Mouse (Mus musculus) adrenal gland, adult (tissue): ENCODE results near the gene Pla1a.

Experiments
- DNase-seq, 2 experiments: peaks; one replicate each; pipeline ENCODE4 v3.0.0; 2022 to 2023; ENCODE audit warnings: low spot score in 1 of 2; ENCODE audit not compliant: inconsistent age in 2 of 2

Gene Pla1a

DNA sequence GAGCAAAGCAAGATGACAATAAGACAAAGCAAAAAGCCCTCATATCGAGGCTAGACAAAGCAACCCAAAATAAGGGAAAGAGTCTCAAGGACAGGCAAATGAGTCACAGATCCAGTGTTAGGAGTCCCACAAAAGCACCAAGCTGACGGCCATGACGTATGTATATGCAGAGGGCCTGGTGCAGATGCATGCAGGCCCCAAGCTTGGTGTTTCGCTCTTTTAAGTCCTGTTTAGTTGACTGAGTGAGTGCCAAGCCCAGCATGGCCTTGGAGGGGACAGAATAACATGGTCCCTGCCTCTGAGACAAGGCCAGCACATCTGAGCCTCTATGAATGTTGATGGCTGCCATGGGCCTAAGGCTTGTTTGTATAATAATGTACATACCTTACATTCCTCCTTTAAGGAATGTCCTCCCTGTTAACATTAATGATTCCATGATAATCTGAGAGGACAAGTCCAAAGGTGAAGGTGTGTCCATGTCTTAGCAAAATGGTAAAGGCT is 1.4 kb upstream of the Pla1a start:
- DNase-seq = peak; percentile 69 to 79

DNA sequence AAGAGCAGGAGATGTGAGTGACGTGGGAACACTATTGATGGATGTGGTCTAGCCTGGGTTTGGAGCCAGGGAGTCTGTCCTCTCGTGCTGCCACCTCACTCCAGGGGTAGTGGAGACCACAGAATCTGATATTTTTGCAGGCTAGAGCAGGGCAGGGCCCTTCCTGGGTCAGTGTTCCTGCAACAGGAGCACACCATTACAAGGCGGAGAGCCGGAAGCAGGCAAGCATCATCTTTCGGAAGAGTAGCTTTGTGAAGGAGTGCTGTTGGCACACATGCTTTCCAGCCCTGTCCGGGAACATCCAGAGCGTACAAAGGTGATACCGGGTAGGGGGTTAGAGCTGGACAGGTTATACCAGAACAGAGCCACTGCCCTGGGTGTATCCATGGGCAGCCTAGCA is 569 bp upstream of the Pla1a start:
- peak; percentile 27 to 53 for DNase-seq

DNA sequence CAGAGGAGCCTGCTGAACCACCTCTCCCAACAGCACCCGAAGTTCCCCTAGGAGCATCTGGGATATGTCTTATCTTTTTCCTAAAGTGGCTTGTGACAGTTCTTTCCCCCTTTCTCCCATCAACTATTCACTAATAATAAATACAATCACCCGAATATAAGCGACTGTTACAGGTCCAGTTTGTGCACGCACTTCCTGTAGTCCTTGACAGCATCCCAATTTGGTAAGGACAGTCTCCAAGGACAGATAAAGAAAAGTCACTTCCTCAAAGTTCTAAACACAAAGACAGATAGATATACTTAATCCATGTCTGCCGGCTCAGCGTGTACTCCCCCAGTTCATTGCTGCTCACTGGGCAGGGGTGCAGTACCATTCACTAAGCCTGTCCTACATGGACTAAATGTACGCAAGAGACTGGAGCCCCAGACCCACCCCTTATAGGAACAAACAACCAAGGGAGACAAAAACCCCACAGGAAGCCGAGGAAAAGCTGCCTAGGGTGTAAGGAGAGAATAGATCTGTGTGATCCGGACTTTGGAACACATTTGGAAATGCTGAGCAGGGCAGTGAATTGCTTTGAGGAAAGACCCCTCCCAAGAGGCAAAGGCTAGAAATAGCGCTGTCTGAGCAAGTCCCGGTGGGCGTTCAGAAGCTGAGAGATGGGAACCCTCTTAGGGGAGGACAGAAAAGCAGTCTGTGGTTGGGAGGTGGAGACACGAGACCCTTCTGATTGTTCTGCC is 1.3 kb downstream of the Pla1a start:
- DNase-seq = peak; percentile 56 to 84

DNA sequence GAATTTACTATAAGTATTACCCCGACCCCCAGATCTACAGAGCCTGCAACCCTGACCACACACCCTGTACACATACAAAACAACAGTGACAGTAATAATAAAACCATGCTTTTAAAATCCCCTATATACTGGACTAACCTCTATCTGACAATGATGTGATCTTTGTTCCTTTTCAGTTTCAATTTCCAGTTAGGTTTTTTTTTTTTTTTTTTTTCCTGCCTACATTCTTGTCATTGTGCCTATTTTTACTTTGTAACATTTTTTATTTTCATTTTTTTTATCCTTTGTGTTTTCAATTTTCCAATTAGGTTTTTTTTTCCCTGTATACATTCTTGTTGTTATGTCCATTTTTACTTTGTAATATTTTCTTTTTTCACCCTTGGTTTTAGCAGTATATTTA is 7.1 kb downstream of the Pla1a start:
- no peak for DNase-seq

DNA sequence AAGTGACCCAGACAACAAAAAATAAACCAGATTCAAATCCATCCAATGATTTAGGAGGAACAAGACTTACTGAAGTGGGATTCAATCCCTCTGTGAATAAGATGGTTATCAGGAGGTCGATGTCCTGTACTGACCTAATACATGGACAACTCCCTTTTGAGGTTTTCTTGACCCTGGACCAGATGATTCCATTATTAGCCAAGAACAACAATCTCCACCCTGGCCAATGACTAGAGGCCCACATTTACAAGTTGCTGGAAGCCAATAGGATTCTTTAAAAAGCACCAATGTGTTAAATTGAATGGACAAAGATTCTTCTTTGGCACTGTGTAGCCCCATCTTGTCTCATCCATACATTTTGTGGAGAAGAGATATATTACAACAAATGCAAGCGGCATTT is 7.6 kb downstream of the Pla1a start:
- DNase-seq = no peak

DNA sequence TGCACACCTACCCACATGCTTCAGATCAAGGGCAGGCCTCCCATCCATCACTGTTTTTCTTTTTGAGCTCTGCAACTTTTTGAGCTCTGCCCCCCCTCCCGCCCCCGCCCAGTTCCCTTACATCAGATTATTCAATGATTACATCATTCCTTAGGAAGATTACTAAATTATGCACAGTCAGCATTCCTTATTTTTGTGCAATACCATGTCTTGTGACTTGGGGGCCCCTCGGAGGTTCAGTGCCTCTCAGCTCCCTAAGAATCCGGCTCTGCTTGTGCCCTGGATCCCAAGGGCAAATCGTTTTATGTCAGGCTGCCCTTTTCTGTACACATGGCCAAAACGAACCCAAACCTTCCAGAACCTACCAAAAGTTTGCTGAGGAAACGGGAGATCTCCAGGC is 18.0 kb downstream of the Pla1a start:
- DNase-seq = peak in 1 of 2 experiments; percentile 64

- no peak for DNase-seq
These were observed 24.5 kb downstream of the Pla1a start for GRCm38 (mm10) chr16:38408416-38408815.

DNA sequence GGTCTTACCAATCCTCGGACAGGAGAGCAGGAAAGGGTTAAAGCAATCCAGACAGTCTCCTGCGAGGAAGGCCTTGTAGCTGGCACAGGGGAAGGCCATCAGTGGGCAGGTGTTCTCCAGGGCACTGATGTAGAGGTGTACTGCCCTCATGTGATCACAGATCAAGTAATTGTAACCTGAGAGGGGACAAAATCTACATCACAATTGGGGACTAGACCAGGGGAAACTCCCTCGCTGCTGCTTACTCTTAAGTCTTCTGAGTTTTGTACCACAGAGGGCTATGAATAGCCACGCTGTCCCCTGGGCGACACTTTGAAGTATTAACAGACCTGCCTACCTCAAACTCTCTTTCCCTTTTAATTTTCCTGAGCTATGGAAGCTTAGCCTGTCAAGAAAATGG is 25.4 kb downstream of the Pla1a start:
- DNase-seq = no peak

GRCm38 (mm10) chr16:38406708-38407107 is 26.2 kb downstream of the Pla1a start:
- no peak for DNase-seq

GRCm38 (mm10) chr16:38406293-38406692 is 26.7 kb downstream of the Pla1a start:
- no peak for DNase-seq

DNA sequence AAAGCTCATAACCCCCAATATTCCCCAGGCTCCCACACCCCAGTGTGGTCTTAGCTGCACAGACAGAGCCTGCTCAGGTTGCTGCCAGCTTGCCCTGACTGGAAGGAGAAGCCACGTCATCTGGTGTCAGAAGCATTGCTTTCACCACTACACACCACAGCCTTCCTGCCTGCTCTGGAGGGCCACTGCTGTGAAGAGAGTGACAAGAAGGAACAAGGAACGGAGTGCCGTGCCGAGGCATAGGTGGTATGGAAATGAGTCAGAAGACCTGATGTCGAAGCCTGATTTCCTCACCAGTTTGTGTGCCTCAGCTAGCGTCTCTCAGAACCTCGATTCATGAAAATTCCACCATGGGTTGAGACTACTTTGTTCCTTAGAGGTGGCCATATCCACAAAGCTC is 29.3 kb downstream of the Pla1a start:
- DNase-seq = no peak

GRCm38 (mm10) chr16:38401468-38401867 is 31.5 kb downstream of the Pla1a start:
- DNase-seq = no peak

GRCm38 (mm10) chr16:38400311-38400960 is 32.5 kb downstream of the Pla1a start:
- peak in 1 of 2 experiments; percentile 83 for DNase-seq

DNA sequence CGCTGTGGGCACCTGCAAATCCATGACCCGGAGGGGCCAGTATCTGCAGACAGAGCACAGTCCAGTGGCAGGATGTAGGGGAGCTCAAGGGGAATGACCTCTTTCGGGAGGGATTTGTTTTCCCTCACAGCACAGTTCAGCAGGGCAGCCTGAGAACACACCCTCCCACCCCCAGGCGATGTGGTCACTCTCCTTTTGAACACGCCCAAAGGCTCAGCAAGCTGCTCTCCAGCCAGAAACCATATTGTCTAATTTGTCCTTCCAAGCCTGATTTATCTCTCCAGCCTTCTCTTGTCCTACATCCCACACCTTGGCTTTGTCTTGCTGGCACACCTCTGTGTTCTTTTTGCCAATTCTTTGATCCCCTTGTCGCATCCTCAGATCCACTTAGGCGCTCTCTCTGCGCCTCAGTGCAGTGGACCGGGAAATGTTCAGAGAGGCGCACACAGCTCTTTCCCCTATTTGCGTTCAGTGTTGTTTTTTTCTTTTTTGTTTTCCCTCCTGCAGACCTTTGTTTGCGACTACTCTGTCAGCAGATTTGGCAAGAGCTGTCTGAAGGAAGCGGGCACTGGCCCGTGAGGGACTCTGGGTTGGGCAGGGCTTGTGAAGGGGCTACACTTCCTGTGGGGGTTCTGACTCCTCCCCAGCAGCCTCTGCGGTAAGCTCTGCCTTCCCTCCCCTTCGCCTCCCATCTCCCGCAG is 33.3 kb downstream of the Pla1a start:
- peak; percentile 79 to 90 for DNase-seq

DNA sequence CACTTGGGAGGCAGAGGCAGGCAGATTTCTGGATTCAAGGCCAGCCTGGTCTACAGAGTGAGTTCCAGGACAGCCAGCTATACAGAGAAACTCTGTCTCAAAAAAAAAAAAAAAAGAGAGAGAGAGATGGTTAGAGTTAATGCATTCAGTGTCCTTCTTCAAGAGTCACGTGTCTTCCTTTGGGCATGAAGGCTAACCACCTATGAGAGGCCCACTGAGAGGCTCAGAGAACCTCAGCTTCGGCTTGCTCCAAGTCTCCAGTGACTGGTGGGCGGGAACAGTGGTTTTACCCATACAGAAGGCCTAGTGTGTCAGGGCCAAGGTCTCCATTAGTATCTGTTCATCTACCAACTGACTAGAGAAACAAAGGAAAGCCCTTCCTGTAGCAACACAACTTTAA is 33.9 kb downstream of the Pla1a start:
- DNase-seq = no peak

- DNase-seq = no peak
These were observed 34.7 kb downstream of the Pla1a start for GRCm38 (mm10) chr16:38398266-38398665.

DNA sequence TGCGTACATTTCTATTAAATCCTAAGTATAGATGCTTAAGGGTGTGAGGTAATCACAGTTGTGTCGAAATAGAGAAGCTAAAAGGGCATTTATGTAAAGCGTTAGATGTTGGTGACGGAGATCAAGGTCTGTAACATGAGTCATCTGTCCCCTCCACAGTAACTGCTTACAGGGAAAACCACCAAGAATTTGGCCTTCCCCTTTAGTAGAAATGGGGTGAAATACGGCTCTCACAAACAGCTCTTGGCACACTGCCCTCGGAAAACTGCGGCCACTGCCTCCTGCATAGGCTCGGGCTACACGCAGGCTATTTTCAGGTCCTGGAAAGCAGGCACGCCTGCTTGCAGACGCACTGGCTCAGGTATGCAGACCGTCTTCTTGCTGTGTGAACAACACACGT is 36.8 kb downstream of the Pla1a start:
- DNase-seq = peak; percentile 95 to 98

DNA sequence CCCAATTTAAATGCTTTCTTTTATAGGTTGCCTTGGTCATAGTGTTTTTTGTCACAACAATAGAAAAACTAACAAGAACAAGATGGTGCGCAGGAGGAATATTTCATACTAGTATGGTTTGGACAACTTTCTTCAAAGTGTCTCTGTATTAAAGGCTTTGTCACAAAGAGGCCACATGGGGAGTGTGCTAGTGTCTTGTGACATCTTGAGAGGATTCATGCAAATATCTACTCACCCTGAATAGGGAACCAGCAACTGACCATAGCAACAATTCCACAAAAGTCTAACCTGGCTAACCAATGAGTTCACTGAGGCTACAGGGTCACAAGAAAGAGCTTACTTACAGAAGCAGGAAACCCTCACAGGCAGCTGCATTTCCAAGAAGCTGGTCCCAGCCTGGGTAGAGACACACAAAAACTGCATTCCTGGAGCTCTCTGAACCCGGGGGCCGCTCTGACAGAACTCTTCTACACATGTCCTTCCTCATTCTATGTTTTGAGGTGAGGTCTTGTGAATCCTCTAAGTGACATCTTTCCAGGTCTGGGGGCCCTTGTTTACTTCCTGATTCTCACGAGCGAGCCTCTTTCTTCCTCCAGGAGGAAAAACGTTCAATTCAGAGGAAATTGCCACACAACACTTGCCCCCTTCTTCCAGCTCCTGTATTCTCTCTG is 37.8 kb downstream of the Pla1a start:
- peak in 1 of 2 experiments; percentile 69 for DNase-seq

GRCm38 (mm10) chr16:38394191-38394618 is 38.7 kb downstream of the Pla1a start:
- DNase-seq = no peak

DNA sequence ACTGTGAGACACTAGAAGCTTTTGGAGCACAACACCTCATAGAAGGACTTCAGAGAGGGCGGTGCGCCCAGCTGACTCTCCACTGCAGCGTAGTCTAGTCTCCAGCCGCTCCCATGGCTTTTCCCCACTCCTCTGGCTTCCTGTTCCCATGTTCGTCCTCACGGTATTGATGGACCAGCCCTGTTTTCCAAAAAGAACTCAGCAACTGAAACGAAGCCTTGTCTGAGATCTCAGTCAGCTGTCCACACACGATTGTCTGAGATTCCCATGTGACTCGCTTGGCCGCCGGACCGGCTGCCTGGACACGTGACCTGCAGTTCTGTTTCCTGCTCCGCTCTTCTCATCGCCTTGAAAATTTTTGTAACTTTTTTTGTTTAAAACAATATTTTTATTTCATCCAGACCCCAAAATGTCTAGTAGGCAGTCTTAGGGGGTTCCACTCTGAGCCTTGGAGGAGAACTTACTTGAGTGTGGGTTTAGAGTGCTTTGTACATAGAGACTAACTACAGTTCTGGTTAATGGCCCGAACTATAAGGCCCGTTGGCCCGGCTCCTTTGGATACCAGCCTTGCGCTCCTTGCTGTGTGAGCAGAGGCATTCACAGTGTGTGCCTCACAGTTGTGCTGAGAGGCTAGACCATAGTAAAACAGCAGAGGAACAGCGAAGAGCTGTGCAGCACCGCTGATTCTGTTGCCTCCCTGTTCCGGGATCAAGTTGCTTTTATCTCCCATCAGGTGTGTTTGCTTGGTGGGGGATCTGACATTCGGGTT is 40.6 kb downstream of the Pla1a start:
- no peak for DNase-seq

GRCm38 (mm10) chr16:38390322-38390721 is 42.6 kb downstream of the Pla1a start:
- DNase-seq = no peak
